Mouse (Mus musculus) thymus, adult 2 months (tissue): Measurements from ENCODE around the gene Dnajc19.

Source experiments
- CTCF ChIP-seq: fragments of 200-500 bp; IDR thresholded peaks from 2 replicates; pipeline ENCODE4 v1.5.1; 2012; ENCODE audit warnings: mild to moderate bottlenecking, control low read depth, low read length, moderate library complexity, borderline replicate concordance; ENCODE audit not compliant: control insufficient read depth, poor library complexity, insufficient read depth; ENCODE audit errors: extremely low read depth
- POLR2A ChIP-seq: fragments of 200-500 bp; IDR thresholded peaks from 2 replicates; pipeline ENCODE4 v1.6.1; 2012; ENCODE audit warnings: mild to moderate bottlenecking, low read length, control low read depth, moderate library complexity; ENCODE audit not compliant: control insufficient read depth, poor library complexity, insufficient read depth; ENCODE audit errors: extremely low read depth

GRCm38 (mm10) chr3:34119869-34120268 lies 38.7 kb upstream of the Dnajc19 start:
- no peak for TF ChIP-seq POLR2A
- TF ChIP-seq CTCF: no peak
